Mouse (Mus musculus) ES-E14 (cell line): ENCODE results near the gene Mipol1.

Source experiments
- CHD2 ChIP-seq: IDR thresholded peaks from 2 replicates; pipeline ENCODE4 v1.6.1; 2014; ENCODE audit warnings: mild to moderate bottlenecking, low read depth, low read length, inconsistent platforms
- HCFC1 ChIP-seq: IDR thresholded peaks from 2 replicates; pipeline ENCODE4 v1.6.1; 2012; ENCODE audit warnings: low read length, inconsistent platforms, borderline replicate concordance; ENCODE audit not compliant: insufficient read depth
- MAFK ChIP-seq: IDR thresholded peaks from 2 replicates; pipeline ENCODE4 v1.6.1; 2014; ENCODE audit warnings: mild to moderate bottlenecking, low read depth, low read length, inconsistent platforms; ENCODE audit not compliant: insufficient read depth
- ZC3H11A ChIP-seq: IDR thresholded peaks from 2 replicates; pipeline ENCODE4 v1.6.1; 2012; ENCODE audit warnings: low read depth, mild to moderate bottlenecking, inconsistent platforms, low read length, borderline replicate concordance
- ZNF384 ChIP-seq: IDR thresholded peaks from 2 replicates; pipeline ENCODE4 v1.6.1; 2012; ENCODE audit warnings: low read depth, low read length, inconsistent platforms

DNA sequence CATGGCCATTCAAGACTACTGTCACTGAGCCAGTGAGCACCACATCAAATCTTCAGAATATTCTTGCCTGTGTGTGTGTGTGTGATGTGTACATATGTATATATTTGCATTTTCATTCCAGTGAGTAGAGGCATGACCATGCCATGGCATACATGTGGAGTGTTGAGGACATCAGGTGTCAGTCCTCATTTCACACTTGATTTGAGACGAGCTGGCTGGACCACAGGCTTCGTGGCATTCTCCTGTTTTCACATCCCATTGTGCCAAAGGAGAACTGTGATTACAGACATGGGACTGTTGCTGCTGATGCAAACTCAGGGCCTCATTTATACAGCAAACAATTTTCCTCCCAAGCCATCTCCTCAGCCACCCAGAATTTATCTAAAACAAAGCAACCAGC, 132.5 kb downstream of the Mipol1 start:
- TF ChIP-seq CHD2, result no peak
- TF ChIP-seq HCFC1, result no peak
- TF ChIP-seq ZNF384, result no peak
- no peak for TF ChIP-seq ZC3H11A
- TF ChIP-seq MAFK, result no peak
